Mouse (Mus musculus) small intestine, adult 2 months (tissue): Measurements from ENCODE around the gene Cacna1c.

Experiments used
- CTCF ChIP-seq: fragments of 200-500 bp; IDR thresholded peaks from 2 replicates; pipeline ENCODE4 v1.5.1; 2012; ENCODE audit warnings: low read depth, mild to moderate bottlenecking, control low read depth, inconsistent platforms, low read length, moderate library complexity, mixed read lengths; ENCODE audit not compliant: insufficient replicate concordance, insufficient read length; ENCODE audit errors: extremely low read depth
- POLR2A ChIP-seq: fragments of 200-500 bp; IDR thresholded peaks from 2 replicates; pipeline ENCODE4 v1.6.1; 2012; ENCODE audit warnings: low read depth, mild to moderate bottlenecking, control low read depth, inconsistent platforms, low read length, moderate library complexity

DNA sequence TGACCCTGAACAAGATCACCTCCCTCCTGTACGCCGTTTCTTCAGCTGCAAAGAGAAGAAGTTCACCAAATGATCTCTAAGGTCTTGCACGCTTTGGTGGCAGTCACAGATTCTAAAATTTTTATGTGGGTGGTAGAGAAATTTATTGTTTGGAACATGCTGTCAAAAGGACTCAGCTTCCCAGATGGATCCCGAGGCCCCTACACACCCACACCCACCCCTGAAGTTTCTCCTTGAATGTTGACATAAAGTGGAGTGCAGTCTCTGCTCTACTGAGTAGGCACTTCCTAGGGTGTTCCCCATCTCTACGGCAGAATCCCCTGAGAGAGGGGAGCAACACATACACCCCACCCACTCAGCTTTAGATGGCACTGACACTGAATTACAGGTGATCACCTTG lies 127.1 kb downstream of the Cacna1c start:
- TF ChIP-seq CTCF (no peak), POLR2A (no peak)
